Mouse (Mus musculus): Measurements from ENCODE around the gene Prkca.
A peak's percentile ranks its signal among the peaks of the same experiment; 100 is the strongest.

The Prkca gene

DNA sequence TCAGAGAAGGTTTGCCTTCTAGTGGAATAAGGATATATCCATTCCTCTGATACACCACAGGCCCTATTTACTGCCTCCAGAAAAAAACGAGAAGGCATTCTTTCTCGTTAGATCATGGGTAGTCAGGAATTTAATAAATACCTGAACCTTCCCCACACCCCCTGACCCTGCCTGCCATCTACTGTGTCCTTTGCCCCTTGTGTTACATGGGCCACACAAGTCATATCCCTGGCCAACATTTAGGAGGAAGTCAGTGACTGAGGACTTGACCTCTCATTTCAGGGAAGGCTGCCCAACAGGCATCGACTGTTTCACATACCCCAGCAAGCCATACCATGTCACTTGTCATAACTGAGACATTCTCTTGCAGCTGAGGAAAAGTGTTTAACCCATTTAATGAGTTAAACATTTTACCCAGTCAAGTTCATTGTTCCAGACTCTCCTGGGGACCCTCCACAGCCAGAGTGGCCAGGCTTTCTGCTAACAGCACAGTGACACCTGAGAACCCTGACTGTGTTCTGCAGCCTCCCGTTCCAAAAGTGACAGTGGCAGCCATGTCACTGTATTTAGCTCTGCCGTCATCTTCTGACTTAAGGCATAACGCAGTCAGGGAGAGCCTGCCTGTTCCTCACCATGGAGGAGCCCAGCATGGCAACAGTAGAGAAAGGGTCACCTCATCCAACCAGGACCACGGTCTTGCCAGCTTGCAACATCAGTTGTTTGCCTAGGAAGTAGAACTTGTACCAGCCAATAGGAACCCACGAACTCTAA, 114.4 kb downstream of the Prkca start:
- DNase-seq = no peak

DNA sequence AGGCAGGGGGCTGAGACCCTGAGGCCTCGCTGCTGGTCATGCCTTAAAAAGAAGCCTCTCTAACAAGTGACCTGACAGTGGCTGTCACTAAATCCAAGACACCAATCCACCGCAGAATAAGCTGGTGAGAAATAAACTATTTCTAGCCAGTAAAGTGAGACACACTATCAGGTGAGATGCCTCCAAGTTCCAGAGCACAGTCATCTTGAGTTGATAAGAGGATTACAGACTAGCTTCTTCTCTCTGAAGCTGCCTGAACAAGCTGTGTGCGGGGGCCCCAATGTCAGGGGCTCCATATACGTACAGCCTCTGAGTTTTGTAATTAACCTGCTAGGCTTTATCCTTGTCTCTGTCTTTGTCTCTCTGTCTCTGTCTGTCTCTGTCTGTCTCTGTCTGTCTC, 115.2 kb downstream of the Prkca start:
- DNase-seq = no peak

DNA sequence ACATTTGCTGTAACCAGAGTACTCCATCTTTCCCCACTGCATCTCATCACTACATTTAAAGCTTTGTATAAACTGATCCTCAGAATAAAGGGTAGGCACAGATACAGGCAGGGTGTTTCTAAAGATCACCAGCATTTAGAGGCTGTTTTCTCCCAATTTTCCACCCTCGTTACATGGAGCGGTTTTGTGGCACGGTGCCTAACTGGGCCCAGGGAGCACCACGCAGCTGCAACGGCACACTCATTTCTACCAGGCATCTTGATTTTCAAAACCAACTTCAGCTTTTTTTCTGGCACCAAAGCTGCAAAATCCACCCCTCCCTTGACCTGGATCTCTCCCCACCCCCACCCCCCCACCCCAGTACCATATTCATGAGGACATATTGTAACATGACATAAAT, 117.5 kb downstream of the Prkca start:
- no peak for DNase-seq

DNA sequence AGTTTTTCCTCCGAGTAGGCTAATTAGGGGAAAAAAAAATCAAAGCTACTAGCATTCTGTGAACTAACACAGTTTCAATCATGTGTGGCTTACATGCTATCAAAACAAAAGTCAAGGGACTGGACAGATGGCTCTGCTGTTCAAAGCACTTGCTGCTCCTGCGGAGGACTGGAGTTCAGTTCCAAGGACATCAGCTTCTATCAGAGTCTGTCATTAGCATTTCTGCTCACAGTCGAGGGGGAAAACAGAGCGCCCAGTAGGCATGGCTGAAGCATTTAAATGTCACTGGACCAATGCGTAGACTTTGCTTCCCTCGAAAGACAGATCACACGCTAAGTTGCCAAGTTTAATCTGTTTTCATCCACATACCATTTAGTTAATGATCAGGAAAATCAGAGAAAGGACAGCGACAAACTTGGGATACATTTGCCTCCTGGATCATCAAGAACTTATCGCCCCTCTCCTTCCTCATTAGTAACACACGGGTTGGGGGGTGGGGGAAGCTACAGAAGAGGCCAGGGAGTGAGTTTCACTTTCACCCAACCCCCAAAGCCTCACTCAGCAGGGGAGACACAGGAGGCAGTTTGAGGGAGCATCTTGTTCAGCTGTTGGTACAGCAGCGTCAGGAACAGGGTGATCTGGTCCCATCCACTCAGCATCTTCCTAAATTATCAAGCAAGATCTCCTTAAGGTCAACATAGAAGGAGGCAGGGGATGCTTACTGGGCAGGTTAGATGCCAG, 119.3 kb downstream of the Prkca start:
- no peak for DNase-seq

DNA sequence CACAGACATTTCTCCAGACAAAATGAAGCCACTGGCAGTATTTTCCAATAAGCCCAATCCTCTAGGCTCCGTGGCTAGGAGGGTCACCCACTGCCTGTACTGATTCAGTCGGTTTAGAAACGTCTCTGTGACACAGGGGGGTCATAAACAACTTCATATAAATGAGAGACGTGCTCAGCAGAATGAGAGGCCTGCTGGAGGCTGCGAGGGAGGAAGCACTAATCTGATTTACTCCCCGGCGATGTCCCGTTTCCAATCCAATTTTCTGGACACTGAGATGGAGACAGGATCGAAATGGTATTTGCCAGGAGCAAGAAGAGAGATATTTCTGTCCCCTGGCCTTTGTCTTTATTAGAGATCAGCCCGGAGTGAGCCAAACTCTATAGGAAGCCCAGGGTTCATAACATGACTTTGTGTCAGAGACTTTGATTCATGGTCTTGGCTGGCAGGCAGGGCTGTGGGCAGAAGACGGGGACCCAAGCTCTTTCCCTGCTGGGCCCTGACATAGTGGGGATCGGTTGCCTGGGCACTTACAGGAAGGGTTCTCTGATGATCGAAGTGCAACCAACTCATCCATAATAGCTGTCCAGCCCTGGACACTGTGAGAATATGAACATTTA, 120.0 kb downstream of the Prkca start:
- DNase-seq = no peak

DNA sequence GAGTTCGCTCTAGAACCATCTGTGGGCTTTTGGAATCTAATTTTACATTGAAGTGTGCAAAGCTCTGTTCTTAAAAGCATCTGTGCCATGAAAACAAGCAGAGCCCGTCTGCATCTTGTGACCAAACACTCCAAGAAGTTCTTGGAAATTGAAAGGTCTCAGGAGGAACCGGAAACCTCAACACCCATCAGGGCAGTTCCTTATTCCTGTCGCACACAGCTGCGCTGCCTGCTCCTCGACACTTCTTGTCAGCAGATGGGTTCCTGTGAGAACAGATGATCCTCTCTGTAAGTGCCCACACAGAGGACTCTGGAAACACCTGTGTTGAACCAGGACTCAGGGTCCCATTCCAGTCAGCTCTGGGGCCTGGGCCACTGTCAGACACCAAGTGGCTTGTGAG, 120.6 kb downstream of the Prkca start:
- peak; percentile 38 for DNase-seq

DNA sequence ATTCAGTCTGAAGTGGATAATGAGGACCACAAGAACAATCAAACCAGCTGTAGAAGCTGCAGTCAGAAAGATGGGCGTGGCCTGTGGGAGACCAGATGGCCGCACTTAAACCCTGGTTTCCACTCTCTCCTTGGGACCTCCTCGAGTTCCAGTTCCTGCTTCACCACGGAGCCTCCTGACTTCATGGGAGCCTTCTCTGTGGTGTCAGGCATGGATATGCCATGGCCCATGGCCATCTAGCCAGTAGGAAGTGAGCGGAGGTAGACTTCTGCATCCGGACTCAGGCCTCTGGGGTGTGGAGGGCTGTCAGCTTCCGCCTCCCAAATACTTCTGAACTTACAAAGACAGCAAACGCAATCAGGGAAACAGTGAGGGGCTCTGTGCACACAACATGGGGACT, 121.1 kb downstream of the Prkca start:
- DNase-seq = peak; percentile 19

DNA sequence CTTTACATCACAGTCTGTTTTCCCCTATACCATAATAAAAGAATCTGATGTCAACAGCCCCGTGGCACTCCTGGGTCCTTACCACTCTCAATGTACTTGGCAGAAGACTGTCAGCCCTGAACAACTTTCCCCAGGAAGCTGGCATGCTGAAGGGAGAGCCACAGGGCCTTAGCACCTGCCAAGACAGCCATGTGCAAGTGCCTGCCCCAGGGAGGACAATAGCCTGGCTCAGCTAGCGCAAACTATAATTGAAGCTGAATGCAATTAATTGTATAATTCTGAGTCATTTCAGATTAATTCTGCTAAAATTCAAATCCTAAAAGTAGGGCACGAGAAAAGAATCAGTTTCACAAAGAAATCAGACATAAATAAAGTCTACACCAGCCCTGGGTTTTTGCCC, 121.7 kb downstream of the Prkca start:
- no peak for DNase-seq

DNA sequence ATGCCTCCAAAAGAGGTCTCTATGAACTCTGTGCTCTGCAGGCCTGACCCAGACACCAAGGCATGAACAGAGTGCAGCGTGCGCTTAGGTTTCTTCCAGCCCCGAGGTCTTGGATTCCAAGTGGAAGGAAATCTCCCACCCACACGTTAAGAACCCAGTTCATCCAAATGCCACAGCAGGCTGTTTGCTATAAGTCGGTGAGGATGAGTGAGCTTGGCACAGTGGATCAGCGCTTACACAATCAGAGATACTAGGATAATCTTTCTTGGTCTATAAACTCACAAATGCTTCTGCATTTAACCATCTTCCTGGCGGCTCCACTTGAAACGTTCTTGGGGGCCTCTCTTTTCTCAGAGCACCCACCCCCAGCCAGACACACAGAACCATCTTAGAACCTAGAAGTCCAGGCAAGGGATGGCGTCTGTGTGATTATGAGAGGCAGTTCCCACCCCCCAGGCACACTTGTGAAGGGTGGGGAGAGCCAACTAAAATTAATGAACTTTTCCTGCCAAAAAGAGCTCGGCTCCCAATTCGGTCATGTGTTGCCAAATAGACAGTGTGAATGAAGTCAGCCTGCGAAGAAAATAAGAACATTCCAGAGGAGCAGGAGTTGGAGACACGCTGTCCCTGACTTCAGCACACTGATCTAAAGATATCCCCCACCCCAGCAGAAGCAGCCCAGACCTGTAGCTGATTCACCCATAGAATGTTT, 122.4 kb downstream of the Prkca start:
- peak; percentile 57 for DNase-seq

DNA sequence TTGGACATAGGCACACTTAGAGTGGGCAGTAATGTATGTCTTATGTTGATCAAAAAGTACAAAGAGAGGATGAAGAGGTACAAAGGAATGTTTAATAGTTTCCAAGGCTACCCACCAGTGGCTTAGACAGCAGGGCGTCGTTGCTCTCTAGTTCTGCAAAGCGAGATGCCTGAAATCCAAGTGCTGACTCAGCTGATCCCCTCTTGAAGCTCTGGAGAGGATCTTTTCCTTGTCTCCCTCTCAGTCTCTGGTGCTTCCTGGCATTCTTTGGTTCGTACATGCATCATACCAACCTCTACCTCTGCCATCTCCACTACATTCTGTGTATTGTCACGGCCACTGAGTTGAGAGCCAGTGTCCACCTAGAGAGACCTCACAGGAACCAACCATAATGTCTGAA, 123.1 kb downstream of the Prkca start:
- no peak for DNase-seq

DNA sequence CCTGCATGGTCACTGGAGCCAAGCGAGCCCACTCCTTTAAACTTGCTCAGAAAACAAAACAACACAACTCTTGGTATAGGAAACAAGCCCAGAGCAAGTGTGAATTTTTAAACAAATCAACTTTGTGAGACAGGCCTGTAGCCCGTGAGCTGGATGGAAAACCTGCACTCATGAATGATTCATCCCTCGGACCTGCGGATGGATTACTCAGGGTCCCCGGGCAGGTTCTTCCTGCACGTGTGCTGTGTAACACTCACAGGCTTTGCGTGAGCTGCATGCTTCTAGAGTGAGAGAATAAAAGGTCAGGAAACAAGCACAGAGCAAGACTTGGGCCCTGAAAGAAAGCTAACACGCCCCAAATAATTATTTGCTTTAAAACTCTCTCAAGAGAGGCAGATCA, 126.7 kb downstream of the Prkca start:
- DNase-seq = no peak

DNA sequence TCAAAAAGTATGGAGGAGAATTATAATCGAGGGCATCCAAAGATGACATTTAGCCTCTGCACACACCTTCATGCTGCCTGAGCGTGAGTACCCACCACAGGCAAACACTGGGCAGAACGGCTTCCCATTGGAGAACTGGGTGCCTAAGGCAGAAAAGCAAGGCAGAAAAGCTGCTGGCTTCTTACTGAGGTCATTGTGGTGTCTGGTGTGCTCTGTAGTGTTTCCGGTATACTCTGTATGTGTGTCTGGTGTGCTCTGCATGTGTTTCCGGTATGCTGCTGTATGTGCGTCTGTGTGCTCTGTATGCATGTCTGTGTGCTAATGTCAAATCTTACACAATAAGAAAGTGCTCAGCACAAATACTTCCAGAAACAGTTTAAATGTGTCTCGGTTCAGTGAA, 127.7 kb downstream of the Prkca start:
- no peak for DNase-seq

DNA sequence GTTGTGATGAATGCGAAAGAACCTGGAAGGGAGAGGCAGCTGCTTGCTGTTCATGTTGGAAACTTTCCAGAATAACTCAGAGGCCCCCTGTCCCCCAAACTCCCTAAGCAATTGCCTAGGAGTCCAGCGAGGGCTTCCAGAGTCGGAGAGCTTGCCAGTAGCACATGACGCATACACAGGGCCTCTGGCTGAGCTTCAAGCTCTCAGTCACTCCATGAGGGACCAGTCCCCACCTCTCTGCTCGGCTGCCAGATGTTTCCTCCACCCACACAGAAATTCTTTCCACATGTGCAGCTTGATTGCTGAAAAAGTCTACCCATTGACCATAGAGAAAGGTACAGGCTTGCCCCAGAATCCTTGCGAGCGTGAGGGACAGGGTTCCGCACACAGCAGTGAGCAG, 128.3 kb downstream of the Prkca start:
- no peak for DNase-seq

DNA sequence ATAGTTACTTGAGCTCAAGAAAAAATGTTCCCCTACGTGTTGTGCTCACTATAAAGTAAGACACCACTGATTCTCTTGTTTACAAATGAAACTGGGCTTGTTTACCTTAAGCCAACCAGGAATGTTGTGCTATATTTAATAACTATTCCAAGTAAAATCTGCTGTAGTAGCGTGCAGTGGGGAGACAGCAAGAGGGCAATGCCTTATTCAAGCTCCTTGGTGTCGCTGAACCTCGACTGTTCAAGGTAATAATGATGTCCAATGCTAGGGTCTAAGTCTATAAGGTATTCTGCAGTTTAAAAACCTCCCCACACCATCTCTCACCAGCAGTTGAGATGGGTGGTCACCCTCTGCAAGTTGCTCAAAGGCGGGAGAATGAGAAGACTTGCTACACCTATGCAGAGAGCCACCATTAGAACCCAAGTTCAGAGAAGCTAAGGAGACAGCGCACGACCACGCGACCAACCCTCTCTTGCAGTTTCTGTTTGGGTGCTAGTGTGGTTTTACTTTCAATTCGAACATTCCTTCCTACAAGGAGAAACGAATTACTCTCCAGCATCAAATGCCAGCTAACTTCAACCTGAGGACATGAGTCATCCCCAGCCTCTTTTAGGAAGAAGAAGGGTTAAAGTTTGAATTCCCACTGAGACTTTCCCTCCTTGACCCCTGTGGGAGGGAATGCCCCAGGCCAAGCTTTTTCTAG, 129.1 kb downstream of the Prkca start:
- DNase-seq = no peak

DNA sequence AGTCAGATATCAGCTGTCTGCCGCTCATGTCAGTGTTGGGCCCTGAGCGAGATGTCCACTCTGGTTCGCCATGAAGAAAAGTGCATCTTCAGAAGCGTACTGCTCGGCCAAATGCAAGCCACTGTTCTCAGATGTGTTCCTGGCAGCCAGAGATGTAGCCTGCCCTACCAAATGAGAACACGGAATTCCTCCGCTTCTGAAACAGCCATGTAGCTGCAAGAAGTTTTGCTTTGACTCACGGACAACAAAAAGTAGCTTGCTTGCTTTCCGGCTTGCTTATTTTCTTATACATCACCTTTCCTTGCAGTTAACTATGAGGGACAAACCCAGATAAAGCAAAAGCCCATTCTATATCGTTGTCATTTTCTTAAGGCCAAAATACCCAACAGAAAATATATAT, 129.9 kb downstream of the Prkca start:
- DNase-seq = no peak

DNA sequence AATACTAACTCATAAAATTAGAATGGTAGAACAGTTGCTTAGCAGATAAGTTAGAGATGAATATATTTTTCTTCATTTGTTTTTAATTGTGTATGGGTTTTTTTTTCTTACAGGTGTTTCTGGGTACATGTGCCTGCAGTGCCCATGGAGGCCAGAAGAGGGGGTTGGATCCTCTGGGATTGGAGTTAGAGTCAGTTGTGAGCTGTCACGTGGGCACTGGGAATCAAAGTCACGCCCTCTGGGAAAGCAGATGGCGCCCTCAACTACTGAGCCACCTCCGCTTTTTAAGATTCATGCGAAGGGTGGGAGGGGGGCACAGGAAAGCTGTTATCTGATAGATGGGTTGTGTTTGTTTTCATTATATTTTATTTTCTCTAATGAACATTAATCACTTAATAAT, 131.1 kb downstream of the Prkca start:
- DNase-seq = no peak

DNA sequence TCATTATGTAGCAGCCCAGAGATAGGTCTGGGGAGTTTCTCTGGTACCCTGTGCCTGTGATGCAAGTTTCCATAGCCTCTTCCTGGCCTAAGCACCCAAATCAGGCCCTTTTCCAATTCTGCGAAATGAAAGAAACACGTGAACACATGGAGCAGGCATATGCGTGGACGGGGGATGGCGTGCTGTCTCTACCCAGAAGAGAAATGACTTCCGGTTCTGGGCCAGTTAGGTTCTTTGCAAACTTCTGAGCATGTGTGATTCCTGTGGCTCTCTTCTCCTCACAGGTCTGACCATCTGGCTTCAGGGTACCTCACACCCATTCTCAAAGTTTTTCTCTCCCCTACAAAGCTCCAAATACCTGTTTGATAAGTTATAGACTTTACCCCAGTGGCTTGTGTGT, 131.7 kb downstream of the Prkca start:
- DNase-seq = no peak

DNA sequence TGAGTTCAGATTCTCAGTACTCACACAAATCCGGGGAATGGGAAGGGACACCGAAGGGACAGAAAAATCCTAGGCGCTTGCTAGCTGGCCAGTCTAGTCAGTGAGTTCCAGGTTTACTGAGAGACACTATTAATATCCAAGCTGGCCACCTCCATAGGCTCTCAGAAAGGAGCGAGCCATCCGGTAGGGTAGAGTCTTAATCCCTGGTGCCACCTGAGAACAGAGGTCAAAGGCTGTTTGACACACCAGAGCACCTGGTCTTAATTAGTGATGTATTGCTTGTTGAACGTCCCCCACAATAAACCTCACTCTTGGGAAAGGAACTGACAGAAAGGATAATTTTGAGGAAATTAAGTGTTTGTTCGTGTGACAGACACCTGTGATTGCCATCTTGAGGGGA, 133.0 kb downstream of the Prkca start:
- no peak for DNase-seq

DNA sequence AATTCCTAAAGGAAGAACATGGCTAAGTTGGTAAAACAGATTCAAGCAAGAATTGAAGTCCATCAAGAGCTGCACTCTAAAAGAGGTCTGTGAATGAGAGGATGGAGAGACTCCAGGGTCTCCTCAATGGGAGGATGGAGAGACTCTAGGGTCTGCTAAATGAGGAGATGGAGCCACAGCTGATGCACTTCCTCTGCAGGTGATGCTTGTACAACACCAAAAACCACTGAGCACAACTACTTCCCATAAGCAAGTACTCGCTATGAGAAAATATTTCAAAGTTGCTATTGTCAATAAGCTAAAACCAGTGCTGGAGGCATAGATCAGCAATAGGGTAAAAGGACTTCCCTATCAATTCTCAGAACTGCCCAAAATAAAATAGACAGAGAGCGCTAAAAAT, 137.1 kb downstream of the Prkca start:
- no peak for DNase-seq

DNA sequence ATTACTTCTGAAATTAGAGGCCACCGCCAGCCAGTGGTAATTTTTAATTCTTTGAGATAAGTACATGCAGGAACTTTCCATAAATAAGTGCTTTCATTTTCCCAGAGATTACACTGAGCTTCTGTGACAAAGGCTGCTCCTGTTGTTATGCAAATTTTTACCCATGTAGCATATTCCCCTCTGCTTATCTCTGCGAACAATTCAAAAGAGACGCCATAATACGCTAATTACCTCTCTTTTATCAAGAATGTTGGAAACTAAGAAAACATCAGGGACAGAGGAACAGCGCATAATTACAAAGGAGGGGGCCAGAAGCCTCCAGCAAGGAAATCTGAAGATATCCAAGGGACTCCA, 138.9 kb downstream of the Prkca start:
- no peak for DNase-seq

DNA sequence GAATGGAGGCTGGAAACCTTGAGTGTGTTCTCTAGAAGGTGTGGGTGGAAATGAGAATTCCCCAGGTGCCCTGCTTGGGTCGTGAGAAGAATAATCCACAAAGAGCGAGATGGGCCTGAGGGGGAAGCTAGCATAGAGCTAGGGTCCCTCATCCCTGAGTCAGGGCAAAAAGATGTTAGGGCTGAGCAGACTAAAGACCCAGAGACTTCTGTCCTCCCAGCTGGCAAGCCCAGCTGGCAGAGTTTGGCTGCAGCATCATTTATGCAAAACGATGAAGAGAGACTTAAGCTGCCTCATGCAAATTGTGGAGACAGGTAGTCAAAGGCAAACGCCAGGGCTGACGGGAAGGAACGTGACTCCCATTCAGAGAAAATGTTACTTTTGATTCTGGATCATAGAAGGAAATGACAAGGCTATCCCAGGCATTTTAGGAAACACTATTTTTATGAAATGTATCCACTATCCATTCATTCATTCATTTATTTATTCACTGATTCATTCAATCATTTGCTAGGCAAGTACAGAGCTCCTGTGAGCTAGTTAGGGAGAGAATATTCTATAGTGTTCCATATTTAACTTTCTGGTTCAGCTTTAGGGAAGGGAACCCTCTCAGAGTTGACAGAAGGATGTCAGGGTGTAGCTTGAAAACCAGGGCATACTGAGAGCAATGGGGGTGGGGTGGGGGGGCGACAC, 139.4 kb downstream of the Prkca start:
- DNase-seq = no peak

DNA sequence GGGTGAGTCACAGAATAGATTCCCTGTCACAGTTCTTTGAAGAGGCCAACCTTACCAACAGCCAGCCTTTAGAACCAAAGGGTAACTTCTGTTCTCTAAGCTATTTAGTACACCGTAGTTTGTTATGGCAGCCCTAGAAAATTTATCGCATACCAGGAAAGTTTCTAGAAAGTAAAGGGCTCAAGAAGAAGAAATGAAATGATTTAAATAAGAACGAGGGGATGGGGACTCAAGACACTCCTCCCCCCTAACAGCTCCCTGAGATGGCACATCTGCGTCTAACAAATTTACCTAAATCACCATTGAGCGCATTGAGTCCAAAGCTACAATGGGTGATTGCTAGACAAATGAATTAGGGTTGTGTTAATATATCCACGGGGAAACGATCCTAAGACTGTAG, 140.9 kb downstream of the Prkca start:
- DNase-seq = no peak
